Comparison of ENCODE assay signal across 8 mouse cellular contexts in the genomic region with DNA sequence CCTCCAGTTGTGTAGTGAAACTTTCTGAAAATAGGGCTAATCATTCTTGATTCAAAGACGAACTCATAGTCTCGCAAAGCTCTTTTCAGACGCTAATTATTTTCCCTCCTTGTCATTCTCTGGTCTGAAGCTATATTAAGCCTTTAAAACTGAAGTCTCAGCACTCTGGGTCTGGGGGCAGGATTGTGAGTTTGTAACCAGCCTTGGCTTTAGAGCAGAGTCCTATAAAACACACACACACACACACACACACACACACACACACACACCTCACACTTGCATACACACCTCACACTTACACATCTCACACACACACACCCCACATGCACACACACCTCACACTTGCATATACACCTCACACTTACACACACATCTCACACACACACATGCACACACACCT. TPM values are rescaled to one million over a fixed set of nuclear protein-coding genes. Genes with fewer than 3 reads are reported as not detected.
DNase-seq lines count a peak whose midpoint lies in the region; ATAC-seq and TF ChIP-seq lines count a peak whose summit lies in the region.
"Had no signal": no experiment of that assay in that cellular context is flagged by ENCODE, and none has a peak within 500 bp of the region (broad histone marks: within the 10 kb centered on the region; RNA-seq: fewer than 3 reads in every experiment).

No protein-coding gene starts in this region.

- peaks cover 15% of the 10 kb centered on the region for H3K4me1 ChIP-seq in heart, embryonic 16.5 days (ENCODE audit: control insufficient read depth, insufficient read depth, low read length)
- peaks cover 13% of the 10 kb centered on the region; the same call in 1 of the 2 replicates for H3K4me1 ChIP-seq in spleen, adult 2 months (ENCODE audit: control insufficient read depth, insufficient read depth, insufficient read length)
- H3K4me1 ChIP-seq in limb, embryonic 13.5 days, result peaks cover 33% of the 10 kb centered on the region

- no peak for ATAC-seq in heart, embryonic 16.5 days (replicated peaks; ENCODE audit: extremely low read depth, insufficient read depth, low FRiP score)
- ATAC-seq in limb, embryonic 13.5 days (ENCODE audit: low FRiP score, low read depth), result no peak

- H3K9ac ChIP-seq in heart, embryonic 16.5 days (ENCODE audit: low read length), result 0 out of 2 replicates have a peak overlapping the region, but pooled peaks have one; percentile 13
- no peak overlapping the region for H3K9ac ChIP-seq in limb, embryonic 13.5 days
- H3K9ac ChIP-seq: neural tube, embryonic 13.5 days had no signal

- no peak for DNase-seq in heart, postnatal 4 days
- DNase-seq in spleen, adult 2 months (ENCODE audit: low read depth in 1 of 2, low spot score in 2 of 2), result no peak
- DNase-seq in spleen, adult 18-20 months, result no peak
- DNase-seq in adrenal gland, postnatal 25 days, result no peak
- no peak for DNase-seq in MN1 (ENCODE audit: low spot score)

- TF ChIP-seq CTCF in spleen, adult 2 months (IDR thresholded peaks at IDR 0.05; ENCODE audit: extremely low read depth, insufficient read depth, insufficient read length, insufficient replicate concordance), result no peak

- peak overlapping the region; percentile 67 for H3K4me2 ChIP-seq in heart, embryonic 16.5 days (ENCODE audit: low read depth, low read length)
- peak overlapping the region; percentile 60 for H3K4me2 ChIP-seq in limb, embryonic 13.5 days (replicated peaks)

- no peaks in the 10 kb centered on the region for H3K27me3 ChIP-seq in heart, embryonic 16.5 days (ENCODE audit: control insufficient read depth, insufficient read depth, low read length)
- no peaks in the 10 kb centered on the region for H3K27me3 ChIP-seq in spleen, adult 2 months (ENCODE audit: control insufficient read depth, insufficient read depth, low read length)
- H3K27me3 ChIP-seq in limb, embryonic 13.5 days, result peaks cover 8% of the 10 kb centered on the region; the same call in 1 of the 2 replicates

- H3K27ac ChIP-seq in heart, embryonic 16.5 days (ENCODE audit: low read length), result no peak overlapping the region
- H3K27ac ChIP-seq in spleen, adult 2 months (ENCODE audit: insufficient read depth, low read length), result peak overlapping the region; percentile 50
- no peak overlapping the region for H3K27ac ChIP-seq in limb, embryonic 13.5 days
- H3K27ac ChIP-seq: neural tube, embryonic 13.5 days had no signal

- H3K4me3 ChIP-seq in heart, embryonic 16.5 days (ENCODE audit: low read length), result peak overlapping the region; percentile 45
- H3K4me3 ChIP-seq in spleen, adult 2 months (ENCODE audit: extremely low read depth, insufficient read depth, insufficient read length), result no peak overlapping the region
- peak overlapping the region; percentile 28; the same call in 1 of the 2 replicates for H3K4me3 ChIP-seq in limb, embryonic 13.5 days
- H3K4me3 ChIP-seq: neural tube, embryonic 13.5 days had no signal

- no peaks in the 10 kb centered on the region for H3K9me3 ChIP-seq in heart, embryonic 16.5 days (replicated peaks; ENCODE audit: control insufficient read depth, low read length)
- no peaks in the 10 kb centered on the region for H3K9me3 ChIP-seq in limb, embryonic 13.5 days

- 46% methylated on average over 3 of the region's 3 CpGs for WGBS in heart, embryonic 16.5 days
- 4% methylated on average over 3 of the region's 3 CpGs for WGBS in spleen, adult 2 months
- 16% methylated on average over 3 of the region's 3 CpGs for WGBS in limb, embryonic 13.5 days

- TF ChIP-seq POLR2A in spleen, adult 2 months (IDR thresholded peaks at IDR 0.05; ENCODE audit: low read depth, low read length), result no peak; the same call in 1 of the 2 replicates

- no peaks in the 10 kb centered on the region for H3K36me3 ChIP-seq in heart, embryonic 16.5 days (ENCODE audit: control insufficient read depth, insufficient read depth)
- no peaks in the 10 kb centered on the region for H3K36me3 ChIP-seq in spleen, adult 2 months (ENCODE audit: control insufficient read depth, insufficient read depth, low read length)
- no peaks in the 10 kb centered on the region for H3K36me3 ChIP-seq in limb, embryonic 13.5 days
- H3K36me3 ChIP-seq: neural tube, embryonic 13.5 days had no signal

RNA-seq across cellular contexts. Expression of a gene that starts 33.3 kb away (rescaled TPM):
- 10.6 and 12.8 TPM in 2 replicates for polyA plus RNA-seq in heart, embryonic 16.5 days (2015; fragmentation: Nextera tagmentation; extraction: Ambion mirVana)
- 10 to 100 TPM; 27.8 to 29.0 TPM for total RNA-seq in heart, postnatal 4 days (2021)
- polyA plus RNA-seq in spleen, adult 2 months (2012; rRNA removed), result 9.2 and 9.6 TPM in 2 replicates
- polyA plus RNA-seq in limb, embryonic 13.5 days (2015; fragmentation: Nextera tagmentation; extraction: Ambion mirVana), result 18.6 and 20.9 TPM in 2 replicates
- 43.3 and 49.5 TPM in 2 replicates for total RNA-seq in adrenal gland, postnatal 25 days (2021)

RNA-seq across cellular contexts. Expression of a gene that starts 40.7 kb away (rescaled TPM):
- 101 and 120 TPM in 2 replicates for polyA plus RNA-seq in heart, embryonic 16.5 days (2015; fragmentation: Nextera tagmentation; extraction: Ambion mirVana)
- total RNA-seq in heart, postnatal 4 days (2021), result 100 to 1,000 TPM; 128 to 132 TPM
- 27.2 and 46.3 TPM in 2 replicates for polyA plus RNA-seq in spleen, adult 2 months (2012; rRNA removed)
- polyA plus RNA-seq in limb, embryonic 13.5 days (2015; fragmentation: Nextera tagmentation; extraction: Ambion mirVana), result 67.3 and 73.6 TPM in 2 replicates
- 70.9 and 74.0 TPM in 2 replicates for total RNA-seq in adrenal gland, postnatal 25 days (2021)
